Mouse (Mus musculus) mesoderm, embryonic 11.5 days (tissue): ENCODE measurements at regions not wholly inside any gene's neighbourhood (a gene's known extent, or its start where the extent isn't known, plus 50 kb on each side); places are given as distances from the start of the nearest gene placed in this dataset.

Experiments used
- DNase-seq: peaks from one replicate; pipeline ENCODE4 v3.0.0-alpha.2; 2012; ENCODE audit warnings: low read depth, low spot score

DNA sequence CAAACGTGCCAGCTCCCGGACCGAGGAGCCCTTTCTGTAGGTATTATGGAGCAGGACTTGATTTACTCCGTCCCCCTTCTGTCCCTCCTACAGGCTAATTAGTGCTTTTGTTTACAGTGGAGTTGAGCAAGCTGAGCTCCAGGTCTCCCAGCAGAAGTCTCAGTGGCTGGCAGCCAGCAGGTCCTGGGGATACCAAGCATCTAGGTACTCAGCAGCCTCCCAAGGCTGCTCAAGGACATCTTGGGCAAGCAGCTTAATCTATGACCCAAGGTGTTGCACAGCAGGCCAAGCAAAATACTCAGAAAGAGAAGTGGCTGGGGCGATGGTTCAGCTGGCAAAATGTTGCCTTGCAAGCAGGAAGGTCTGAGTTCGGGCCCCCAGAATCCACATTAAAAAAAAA is 254.4 kb downstream of the Dysf start:
- DNase-seq = no peak

DNA sequence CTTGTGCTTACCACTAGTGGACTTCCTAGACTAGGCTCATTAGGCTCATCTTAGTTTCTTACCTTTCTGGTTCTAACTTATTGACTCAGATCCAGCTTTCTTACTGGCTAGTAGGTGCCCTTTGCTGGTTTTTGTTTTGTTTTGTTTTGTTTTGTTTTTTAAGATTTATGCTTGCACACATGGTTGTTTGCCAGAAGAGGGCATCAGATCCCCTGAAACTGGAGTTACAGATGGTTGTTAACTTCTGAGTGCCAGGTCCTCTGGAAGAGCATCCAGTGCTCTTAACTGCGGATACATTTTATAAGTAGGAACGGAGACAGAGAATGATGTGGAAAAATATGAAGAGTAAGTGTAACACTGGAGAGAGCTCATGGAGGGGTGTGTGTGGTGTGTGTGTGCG is 253.1 kb downstream of the Dysf start:
- no peak for DNase-seq
